Mouse (Mus musculus) c-Kit-positive CD71-positive TER-119-negative erythroid progenitor cells, embryonic 14.5 days (primary cell): ENCODE data around the gene Aebp1.

Source experiments
- DNase-seq: peaks from one replicate; pipeline ENCODE4 v3.0.0-alpha.2; 2013; ENCODE audit warnings: low read depth

The Aebp1 gene

GRCm38 (mm10) chr11:5893807-5894206, 32.1 kb downstream of the Aebp1 start:
- no peak for DNase-seq

DNA sequence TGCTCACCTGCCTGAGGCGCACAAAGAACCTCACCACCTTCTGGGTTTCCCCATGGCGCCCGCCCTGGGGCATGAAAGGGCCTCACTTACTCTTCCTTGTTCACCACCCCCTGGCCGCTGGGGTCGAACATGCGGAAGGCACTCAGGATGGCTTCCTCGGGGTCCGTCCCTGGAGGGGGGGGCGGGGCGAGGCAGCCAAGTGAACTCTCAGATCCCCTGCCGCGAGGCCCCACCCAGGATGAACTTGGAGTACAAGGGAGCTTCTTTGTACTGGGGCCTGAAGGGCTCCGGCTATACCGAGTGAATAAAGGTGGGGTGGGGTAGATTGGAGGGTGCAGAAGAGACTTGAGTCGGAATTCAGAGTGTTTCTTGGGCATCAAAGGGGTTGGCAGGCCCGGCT, 35.5 kb downstream of the Aebp1 start:
- no peak for DNase-seq

DNA sequence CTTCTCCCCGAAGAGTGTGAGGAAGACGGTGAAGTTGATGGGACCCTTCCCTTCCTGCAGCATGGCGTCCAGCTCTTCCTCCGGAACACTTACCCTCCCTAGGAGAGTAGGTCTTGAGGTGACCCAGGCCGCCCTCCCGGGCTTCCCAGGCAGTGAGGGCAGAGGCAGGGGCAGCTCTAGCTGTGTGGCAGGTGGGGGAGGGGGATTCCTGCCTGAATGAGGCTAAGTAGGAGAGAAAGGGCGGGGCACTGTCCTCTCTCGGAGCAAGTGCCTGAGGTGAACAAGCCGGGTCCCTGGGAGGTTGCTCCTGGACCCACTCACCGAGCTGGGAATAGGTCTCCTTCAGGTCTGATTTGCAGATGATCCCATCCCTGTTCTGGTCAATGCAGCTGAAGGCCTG, 36.1 kb downstream of the Aebp1 start:
- no peak for DNase-seq

DNA sequence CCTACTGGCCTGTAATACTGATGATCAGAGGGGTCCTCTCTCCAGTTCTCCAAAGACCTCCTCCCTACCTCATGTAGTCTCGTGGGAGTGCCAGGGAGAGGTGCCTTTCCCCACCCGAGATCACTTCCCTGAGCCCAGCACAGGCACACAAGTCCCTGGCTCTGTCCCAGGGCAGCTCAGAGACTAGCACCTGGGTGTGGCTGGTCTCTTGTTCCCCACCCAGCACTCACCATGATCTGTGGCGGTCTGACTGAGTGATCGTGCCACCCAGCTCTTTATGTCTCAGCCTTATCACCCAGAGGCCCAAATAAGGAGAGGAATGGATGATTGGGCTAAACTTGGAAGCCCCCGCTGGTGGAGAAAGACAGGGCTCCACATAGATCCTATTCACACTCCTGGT, 36.8 kb downstream of the Aebp1 start, which contains the start of gene Myl7:
Gene Myl7 (minus strand): TSS at position 252 of the 400 bp plus-strand sequence.
- no peak for DNase-seq

DNA sequence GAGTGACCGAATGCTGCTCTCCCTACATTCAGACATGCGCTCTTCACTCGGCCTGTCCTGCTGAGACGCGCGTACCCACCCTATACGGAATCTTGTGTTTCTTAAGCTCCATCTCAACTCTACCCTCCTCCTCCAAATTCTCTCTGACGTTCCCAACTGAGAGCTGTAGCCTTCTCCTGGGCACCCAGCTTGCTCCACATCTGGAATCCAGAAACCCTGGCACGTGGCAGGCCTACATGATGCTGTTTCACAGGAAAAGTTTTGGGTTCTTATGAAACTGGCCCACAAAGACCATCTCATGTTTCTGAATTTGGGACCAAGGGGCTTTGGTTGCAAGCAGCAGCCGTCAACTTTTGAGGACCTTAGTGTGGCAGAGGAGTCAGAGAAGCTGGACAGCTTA, 37.5 kb downstream of the Aebp1 start:
- no peak for DNase-seq

- no peak for DNase-seq
These were observed 39.6 kb downstream of the Aebp1 start for GRCm38 (mm10) chr11:5901320-5901719.

DNA sequence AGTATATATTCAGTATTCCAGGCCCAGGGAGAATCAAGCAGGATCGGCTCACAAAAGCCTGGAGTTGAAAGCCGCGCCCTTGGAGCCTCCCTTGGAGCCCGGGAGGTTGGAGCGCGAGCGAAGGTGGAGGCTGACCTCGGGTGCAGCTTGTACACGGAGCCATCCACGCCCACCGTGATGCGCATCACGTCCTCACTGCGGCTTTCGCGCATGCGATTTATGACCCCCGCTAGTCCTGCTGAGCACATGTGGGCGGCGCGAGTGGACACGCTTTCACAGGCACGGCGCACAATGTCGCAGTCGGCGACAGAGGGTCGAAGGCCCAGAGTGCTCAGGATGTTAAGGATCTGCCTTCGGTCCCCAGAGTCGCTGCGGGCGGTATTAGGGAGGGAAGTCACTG, 40.2 kb downstream of the Aebp1 start:
- DNase-seq, result no peak

DNA sequence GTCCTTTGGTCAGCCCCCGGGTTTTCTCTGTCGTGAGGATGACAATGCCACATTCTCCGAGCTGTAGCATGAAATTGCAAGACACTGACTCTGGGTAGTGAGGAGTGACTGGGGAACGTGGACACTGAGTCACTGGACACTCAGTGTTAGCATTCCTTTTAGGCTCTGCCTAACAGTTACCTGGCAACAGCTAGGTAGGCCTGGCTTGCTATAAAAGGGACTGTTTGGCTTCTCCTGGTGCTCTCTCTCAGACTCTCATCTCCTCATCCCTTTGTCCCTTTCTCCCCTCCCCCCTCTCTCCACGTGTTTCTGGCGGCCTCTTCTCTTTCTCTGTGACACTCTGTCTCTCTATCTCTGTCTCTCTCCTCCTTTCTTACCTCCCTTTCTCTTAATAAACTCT, 40.6 kb downstream of the Aebp1 start:
- DNase-seq, result no peak

GRCm38 (mm10) chr11:5903844-5904243, 42.1 kb downstream of the Aebp1 start:
- no peak for DNase-seq

DNA sequence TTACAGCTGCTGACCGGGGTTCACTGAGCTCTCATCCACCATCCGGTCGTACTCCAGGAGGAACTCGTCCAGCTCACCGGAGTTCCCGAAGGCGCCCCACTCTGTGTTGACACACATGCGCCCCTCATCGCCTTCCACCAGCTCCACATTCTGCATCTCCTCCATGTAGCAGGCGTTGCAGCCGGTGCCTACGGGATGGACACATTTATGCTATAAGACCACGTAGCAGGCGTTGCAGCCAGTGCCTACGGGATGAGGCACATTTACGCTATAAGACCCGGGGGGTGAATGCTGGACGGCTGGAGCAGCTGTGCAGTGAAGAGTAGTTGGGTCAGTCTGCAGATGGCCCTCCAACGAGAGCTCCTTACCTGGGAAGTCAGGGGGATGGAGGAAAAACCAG, 42.6 kb downstream of the Aebp1 start:
- no peak for DNase-seq

- DNase-seq, result no peak
These were observed 43.1 kb downstream of the Aebp1 start for GRCm38 (mm10) chr11:5904871-5905270.

DNA sequence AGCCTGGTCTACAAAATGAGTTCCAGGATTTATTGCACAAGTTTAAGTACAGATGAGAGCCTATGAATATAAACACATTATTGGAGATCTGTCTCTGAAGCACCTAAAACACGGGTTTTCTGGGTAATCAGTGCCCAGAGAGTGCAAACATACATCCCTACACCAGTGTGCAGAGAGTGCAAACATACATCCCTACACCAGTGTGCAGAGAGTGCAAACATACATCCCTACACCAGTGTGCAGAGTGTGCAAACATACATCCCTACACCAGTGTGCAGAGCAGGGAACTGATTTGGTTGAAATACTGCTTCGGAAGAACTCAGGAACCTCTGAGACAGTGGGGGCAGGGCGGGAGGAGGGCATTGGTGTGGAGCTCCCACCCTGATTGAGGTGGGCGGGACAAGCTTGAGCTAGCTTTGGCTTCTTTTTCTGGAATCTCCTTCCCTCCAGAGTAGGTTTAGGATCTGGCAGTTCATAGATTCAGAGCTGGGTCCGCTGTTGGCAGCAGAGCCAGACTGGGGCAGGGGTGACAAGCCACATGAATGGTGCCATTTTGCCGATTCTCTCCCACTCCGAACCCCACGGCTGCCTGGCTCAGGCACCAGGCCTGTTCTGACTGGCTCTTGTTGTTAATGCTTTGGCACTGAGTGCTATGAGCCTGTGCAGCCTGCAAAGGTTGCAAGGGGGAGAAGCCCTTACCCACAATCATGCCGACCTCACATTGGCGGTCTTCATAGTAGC, 44.2 kb downstream of the Aebp1 start:
- DNase-seq, result no peak

DNA sequence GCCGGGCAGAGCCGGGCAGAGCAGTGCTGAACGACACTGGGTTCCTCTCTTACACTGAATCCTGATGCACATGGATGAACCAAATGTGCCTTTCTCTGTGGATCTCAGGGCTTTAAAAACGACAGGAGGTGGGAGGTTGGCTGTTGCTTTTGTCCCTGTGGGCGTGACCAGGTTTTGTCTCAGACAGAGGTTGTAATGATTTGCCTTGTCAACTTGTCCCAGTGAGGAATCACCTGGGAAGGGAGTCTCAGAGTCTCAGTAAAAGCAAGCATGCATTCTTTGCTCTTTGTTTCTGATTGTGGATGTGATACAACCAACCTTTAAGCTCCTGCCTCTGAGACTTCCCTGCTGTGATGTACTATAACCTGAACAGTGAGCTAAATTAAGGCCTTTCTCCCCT, 45.3 kb downstream of the Aebp1 start:
- no peak for DNase-seq

DNA sequence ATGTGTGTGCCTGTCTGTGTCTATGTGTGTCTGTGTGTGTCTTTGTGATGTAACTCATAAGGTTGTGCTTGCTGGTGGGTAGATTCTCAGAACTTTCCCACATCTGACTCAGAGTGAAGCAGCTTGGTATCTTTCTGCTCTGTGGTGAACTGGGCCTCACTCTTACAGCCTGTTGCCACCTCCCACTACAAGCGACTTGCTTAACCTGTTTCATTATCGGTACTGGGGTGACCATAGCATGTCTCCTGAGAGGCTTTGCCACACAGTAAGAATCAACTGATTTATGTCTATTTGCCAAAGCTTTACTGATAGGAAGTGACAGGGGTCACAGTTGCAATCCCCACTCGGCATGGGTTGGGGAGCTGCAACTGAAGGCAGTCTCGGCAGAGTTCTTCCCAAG, 46.9 kb downstream of the Aebp1 start:
- DNase-seq, result no peak

DNA sequence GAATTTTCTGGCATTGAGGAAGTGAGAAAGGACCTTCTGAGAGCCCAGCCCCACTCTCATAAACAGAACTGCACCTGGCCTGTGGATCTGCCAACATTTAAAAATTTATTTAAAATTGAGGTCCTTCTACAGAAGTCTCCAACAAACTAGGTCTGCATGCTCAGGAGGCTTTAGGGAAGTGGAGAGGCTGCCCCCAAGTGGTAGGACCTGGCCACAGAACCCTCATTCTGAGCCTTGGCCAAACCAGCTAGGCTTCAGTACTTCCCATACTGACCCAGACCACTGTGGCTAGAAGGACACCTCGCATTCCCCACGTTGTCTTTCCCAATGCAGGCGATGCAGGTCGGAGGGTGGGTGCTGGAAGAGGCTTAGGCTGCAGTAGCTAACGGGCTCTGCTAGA, 50.9 kb downstream of the Aebp1 start:
- DNase-seq, result no peak

- DNase-seq, result no peak
These were observed 51.5 kb downstream of the Aebp1 start for GRCm38 (mm10) chr11:5913256-5913655.

GRCm38 (mm10) chr11:5913936-5914335, 52.2 kb downstream of the Aebp1 start:
- no peak for DNase-seq

DNA sequence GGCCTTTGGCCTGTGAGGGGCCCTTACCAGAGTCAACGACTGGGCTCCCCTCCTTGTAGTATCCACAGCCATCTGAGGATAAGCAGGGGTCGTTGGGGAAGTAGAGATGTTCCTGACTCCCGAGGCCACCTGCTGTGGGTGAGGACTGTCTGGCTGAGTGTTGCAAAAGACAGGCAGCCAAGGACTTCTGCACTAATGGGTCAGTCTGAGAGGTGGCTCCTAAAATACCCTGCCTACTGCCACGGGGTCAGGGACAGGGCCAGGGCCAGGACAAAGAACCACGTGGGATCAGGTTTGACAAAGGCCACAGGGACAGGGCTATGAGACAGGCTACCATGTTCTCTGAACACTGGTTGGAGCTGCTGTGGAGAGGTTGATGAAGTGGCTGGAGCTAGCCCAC, 53.2 kb downstream of the Aebp1 start:
- DNase-seq, result no peak

DNA sequence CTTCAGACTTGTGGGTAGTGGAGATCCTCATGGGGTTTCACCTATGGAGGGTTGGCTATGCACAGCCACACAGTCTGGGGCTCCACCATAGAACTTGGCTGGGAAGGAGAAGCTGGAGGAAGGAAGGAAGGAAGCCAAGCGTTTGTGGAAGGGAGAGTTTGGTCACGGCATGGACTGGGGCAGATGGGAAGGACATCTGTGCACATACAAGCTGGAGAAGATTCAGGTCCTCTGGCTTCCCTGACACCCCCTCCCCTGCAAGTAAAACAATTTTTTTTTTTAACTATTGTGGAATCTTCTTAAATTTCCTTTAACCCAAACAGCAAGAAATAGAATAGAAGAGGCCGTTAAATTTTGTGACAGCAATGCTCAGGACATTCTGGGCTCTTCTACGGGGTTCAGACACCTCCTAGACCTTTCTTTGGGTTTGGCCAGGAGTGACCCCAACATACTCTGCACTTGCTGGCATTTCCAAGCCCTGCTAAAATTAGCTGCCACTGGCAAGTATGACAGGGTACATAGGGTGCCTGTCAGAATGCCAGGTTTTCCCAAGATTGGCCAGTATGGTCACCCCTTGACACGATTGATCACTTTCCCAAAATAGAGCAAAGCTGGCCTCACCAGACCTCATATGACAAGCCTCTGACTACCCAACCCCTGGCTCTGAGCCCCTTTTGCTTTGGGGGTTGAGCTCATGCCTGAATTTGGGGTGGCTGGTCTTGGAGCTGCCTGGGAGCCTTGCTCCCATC, 53.9 kb downstream of the Aebp1 start:
- DNase-seq, result no peak

- no peak for DNase-seq
These were observed 54.4 kb downstream of the Aebp1 start for GRCm38 (mm10) chr11:5916178-5916548.

DNA sequence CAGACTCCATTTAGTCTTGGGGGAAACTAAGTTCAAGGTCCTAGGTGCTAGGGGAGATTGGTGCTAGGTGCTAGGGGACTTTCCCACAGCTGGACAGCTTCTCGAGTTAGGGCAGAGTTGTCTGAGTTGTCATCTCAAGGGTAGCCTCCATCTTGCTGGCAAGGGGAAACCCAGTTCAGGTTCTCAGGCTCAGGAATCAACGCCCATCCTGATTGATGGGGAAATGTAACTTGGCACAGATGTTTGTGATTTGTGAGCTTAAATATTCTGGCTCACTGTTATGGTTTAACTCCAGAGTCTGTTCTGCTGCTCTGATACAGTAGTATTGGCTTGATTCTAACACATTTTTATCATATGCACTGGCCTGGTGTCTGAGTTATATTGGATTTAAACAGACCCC, 56.4 kb downstream of the Aebp1 start:
- no peak for DNase-seq

DNA sequence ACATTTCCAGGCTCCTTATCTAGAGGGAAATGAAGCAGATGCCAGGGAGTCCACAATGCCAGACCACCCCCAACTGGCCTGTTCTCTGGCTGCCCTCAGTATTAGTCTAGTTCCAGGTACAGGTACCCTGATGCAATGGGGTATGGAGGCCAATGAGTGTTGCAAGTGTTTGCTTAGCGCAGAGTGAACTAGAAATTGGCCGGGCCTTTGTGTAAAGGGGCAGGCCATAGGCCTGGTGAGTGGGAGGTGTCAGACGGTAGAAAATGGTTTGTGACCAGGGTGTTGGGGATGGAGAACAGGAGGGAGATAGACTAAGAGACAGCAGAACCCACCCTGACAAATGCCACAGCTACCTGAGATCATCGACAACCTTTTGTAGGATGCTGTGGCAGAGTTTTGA, 57.9 kb downstream of the Aebp1 start:
- no peak for DNase-seq

GRCm38 (mm10) chr11:5920323-5920960, 58.7 kb downstream of the Aebp1 start:
- DNase-seq, result no peak
